Mouse (Mus musculus) forebrain, embryonic 14.5 days (tissue): ENCODE measurements around the gene 2810004N23Rik. TPM values are rescaled to one million over a fixed set of nuclear protein-coding genes. Genes with fewer than 3 reads are reported as not detected.

ENCODE experiments used
- ATAC-seq: fragments of 200-750 bp; cut with Nextera tagmentation; 2 replicates; pipeline ENCODE4 v1.8.0; 2017; ENCODE audit warnings: mild to moderate bottlenecking, moderate library complexity
- DNase-seq: peaks from one replicate; pipeline ENCODE4 v3.0.0-alpha.2; 2015; ENCODE audit warnings: low spot score
- H3K27ac ChIP-seq: fragments of 300-500 bp; sonication (generic); 2 replicates; pipeline ENCODE4 v1.5.1; 2014; ENCODE audit warnings: low read depth, mild to moderate bottlenecking, control low read depth, low read length, moderate library complexity
- H3K27me3 ChIP-seq: fragments of 300-500 bp; sonication (generic); replicated peaks from 2 replicates; pipeline ENCODE4 v1.6.1; 2014; ENCODE audit warnings: low read length, control low read depth, mixed read lengths; ENCODE audit not compliant: control insufficient read depth, insufficient read depth
- H3K36me3 ChIP-seq: fragments of 300-500 bp; sonication (generic); 2 replicates; pipeline ENCODE4 v1.6.1; 2014; ENCODE audit warnings: low read length, control low read depth; ENCODE audit not compliant: control insufficient read depth, insufficient read depth
- H3K4me1 ChIP-seq: fragments of 300-500 bp; sonication (generic); 2 replicates; pipeline ENCODE4 v1.6.1; 2014; ENCODE audit warnings: antibody characterized with exemption, low read length, control low read depth; ENCODE audit not compliant: control insufficient read depth, insufficient read depth
- H3K4me2 ChIP-seq: fragments of 300-500 bp; sonication (generic); 2 replicates; pipeline ENCODE4 v1.6.1; 2014; ENCODE audit warnings: mild to moderate bottlenecking, control low read depth, low read length
- H3K4me3 ChIP-seq: fragments of 300-500 bp; sonication (generic); 2 replicates; pipeline ENCODE4 v1.5.1; 2014; ENCODE audit warnings: low read depth, low read length, control low read depth
- H3K9ac ChIP-seq: fragments of 300-500 bp; sonication (generic); 2 replicates; pipeline ENCODE4 v1.6.1; 2014; ENCODE audit warnings: mild to moderate bottlenecking, low read length, control low read depth, moderate library complexity
- H3K9me3 ChIP-seq: fragments of 300-500 bp; sonication (generic); replicated peaks from 2 replicates; pipeline ENCODE4 v1.6.1; 2016; ENCODE audit warnings: low read length, control low read depth, mixed read lengths; ENCODE audit not compliant: control insufficient read depth
- WGBS: fragments of 180-500 bp; shearing (Covaris S2); extraction: QIAGEN DNeasy Blood & Tissue Kit; methylation state at CpG from one replicate; pipeline ENCODE4 v1.1.7; 2014; 5-methylcytosine and 5-hydroxymethylcytosine counted together
- polyA plus RNA-seq: library from polyadenylated mRNA; unstranded; fragments of >200 nt; fragmentation: Nextera tagmentation; extraction: Ambion mirVana; gene quantifications from 2 replicates; pipeline ENCODE4 v1.2.1, GENCODE M21; 2014

2810004N23Rik gene
- polyA plus RNA-seq, 1 experiment from 2014 or later: 29.1 TPM

GRCm38 (mm10) chr8:124803824-124804702 is 58.9 kb downstream of the 2810004N23Rik start:
- no peaks in the 10 kb centered on the region for H3K27me3 ChIP-seq
- H3K9me3 ChIP-seq: no peaks in the 10 kb centered on the region
- no peak overlapping the region for H3K4me3 ChIP-seq
- H3K4me2 ChIP-seq: no peak overlapping the region
- DNase-seq: no peak
- WGBS: 73% methylated on average over 12 of the region's 12 CpGs
- no peaks in the 10 kb centered on the region for H3K4me1 ChIP-seq
- no peaks in the 10 kb centered on the region for H3K36me3 ChIP-seq
- no peak overlapping the region for H3K27ac ChIP-seq
- H3K9ac ChIP-seq: no peak overlapping the region
- ATAC-seq: no peak

GRCm38 (mm10) chr8:124800542-124800941 is 62.4 kb downstream of the 2810004N23Rik start:
- H3K4me1 ChIP-seq: peaks cover 13% of the 10 kb centered on the region
- DNase-seq (no peak), ATAC-seq (no peak)
- 46% methylated on average over 11 of the region's 11 CpGs for WGBS
- no peaks in the 10 kb centered on the region for H3K36me3 ChIP-seq
- no peaks in the 10 kb centered on the region for H3K9me3 ChIP-seq
- no peak overlapping the region for H3K4me2 ChIP-seq
- H3K4me3 ChIP-seq: no peak overlapping the region
- no peak overlapping the region for H3K27ac ChIP-seq
- no peaks in the 10 kb centered on the region; the same call in 1 of the 2 replicates for H3K27me3 ChIP-seq
- no peak overlapping the region for H3K9ac ChIP-seq

- Histone ChIP-seq H3K27ac (no peak overlapping the region), H3K27me3 (peaks cover 15% of the 10 kb centered on the region), H3K9ac (no peak overlapping the region; the same call in 1 of the 2 replicates), H3K4me1 (peaks cover 18% of the 10 kb centered on the region), H3K4me2 (peak overlapping the region; percentile 94), H3K4me3 (peak overlapping the region; percentile 61), H3K36me3 (no peaks in the 10 kb centered on the region), H3K9me3 (no peaks in the 10 kb centered on the region)
- no peak for DNase-seq
- WGBS: 79% methylated on average over 8 of the region's 8 CpGs
- no peak for ATAC-seq
These were observed 67.0 kb downstream of the 2810004N23Rik start for GRCm38 (mm10) chr8:124795781-124796488.

GRCm38 (mm10) chr8:124794486-124794780 is 68.5 kb downstream of the 2810004N23Rik start:
- WGBS: 0% methylated on average over 25 of the region's 25 CpGs
- Histone ChIP-seq H3K27me3 (peaks cover 15% of the 10 kb centered on the region), H3K9ac (peak overlapping the region; percentile 77), H3K4me1 (peaks cover 18% of the 10 kb centered on the region), H3K36me3 (no peaks in the 10 kb centered on the region), H3K27ac (peak overlapping the region; percentile 90), H3K4me3 (peak overlapping the region; percentile 61), H3K9me3 (no peaks in the 10 kb centered on the region), H3K4me2 (peak overlapping the region; percentile 94)
- DNase-seq (peak; percentile 88), ATAC-seq (peak; percentile 36)

- DNase-seq: peak; percentile 39
These were observed 69.0 kb downstream of the 2810004N23Rik start for GRCm38 (mm10) chr8:124793661-124794485.

GRCm38 (mm10) chr8:124793172-124793651 is 69.7 kb downstream of the 2810004N23Rik start:
- no peaks in the 10 kb centered on the region for H3K9me3 ChIP-seq
- DNase-seq: peak; percentile 74
- ATAC-seq: peak; percentile 66
- no peaks in the 10 kb centered on the region for H3K36me3 ChIP-seq
- H3K27me3 ChIP-seq: peaks cover 15% of the 10 kb centered on the region
- H3K4me2 ChIP-seq: peak overlapping the region; percentile 94
- peaks cover 18% of the 10 kb centered on the region for H3K4me1 ChIP-seq
- H3K27ac ChIP-seq: peak overlapping the region; percentile 90
- WGBS: under 1% methylated on average over 51 of the region's 51 CpGs
- peak overlapping the region; percentile 77 for H3K9ac ChIP-seq
- H3K4me3 ChIP-seq: peak overlapping the region; percentile 61

More at GRCm38 (mm10) chr8:124793661-124794485, 69.0 kb downstream of the 2810004N23Rik start:
- under 1% methylated on average over 67 of the region's 81 CpGs for WGBS
- peak overlapping the region; percentile 61 for H3K4me3 ChIP-seq
- H3K4me1 ChIP-seq: peaks cover 18% of the 10 kb centered on the region
- H3K4me2 ChIP-seq: peak overlapping the region; percentile 94
- H3K27ac ChIP-seq: peak overlapping the region; percentile 90
- ATAC-seq: peak; percentile 21
- no peaks in the 10 kb centered on the region for H3K36me3 ChIP-seq
- H3K9me3 ChIP-seq: no peaks in the 10 kb centered on the region
- peaks cover 15% of the 10 kb centered on the region for H3K27me3 ChIP-seq
- peak overlapping the region; percentile 77 for H3K9ac ChIP-seq

- H3K27ac ChIP-seq: peak within 1 kb of the TSS; percentile 90
- H3K9ac ChIP-seq: peak within 1 kb of the TSS; percentile 77
- under 1% methylated on average over 38 of the region's 39 CpGs for WGBS
- H3K27me3 ChIP-seq: peaks cover 15% of the 10 kb centered on the region
- H3K4me1 ChIP-seq: peaks cover 18% of the 10 kb centered on the region
- ATAC-seq: peak; percentile 92
- no peaks in the 10 kb centered on the region for H3K36me3 ChIP-seq
- DNase-seq: peak; percentile 95
- H3K4me2 ChIP-seq: peak within 1 kb of the TSS; percentile 94
- H3K9me3 ChIP-seq: no peaks in the 10 kb centered on the region
- peak within 1 kb of the TSS; percentile 61 for H3K4me3 ChIP-seq
These were observed 70.2 kb downstream of the 2810004N23Rik start, which contains the start of gene Trim67 for GRCm38 (mm10) chr8:124792708-124793107. Gene Trim67, plus strand, starts transcription at chr8:124793092.

GRCm38 (mm10) chr8:124792186-124792585 is 70.7 kb downstream of the 2810004N23Rik start:
- Histone ChIP-seq H3K27ac (peak overlapping the region; percentile 90), H3K9me3 (no peaks in the 10 kb centered on the region), H3K27me3 (peaks cover 15% of the 10 kb centered on the region), H3K4me2 (peak overlapping the region; percentile 94), H3K9ac (peak overlapping the region; percentile 77), H3K4me3 (peak overlapping the region; percentile 61), H3K36me3 (no peaks in the 10 kb centered on the region), H3K4me1 (peaks cover 18% of the 10 kb centered on the region)
- ATAC-seq (peak; percentile 63), DNase-seq (peak; percentile 78)
- under 1% methylated on average over 32 of the region's 32 CpGs for WGBS
